Comparison of ENCODE assay signal across 30 mouse cellular contexts in the genomic region with DNA sequence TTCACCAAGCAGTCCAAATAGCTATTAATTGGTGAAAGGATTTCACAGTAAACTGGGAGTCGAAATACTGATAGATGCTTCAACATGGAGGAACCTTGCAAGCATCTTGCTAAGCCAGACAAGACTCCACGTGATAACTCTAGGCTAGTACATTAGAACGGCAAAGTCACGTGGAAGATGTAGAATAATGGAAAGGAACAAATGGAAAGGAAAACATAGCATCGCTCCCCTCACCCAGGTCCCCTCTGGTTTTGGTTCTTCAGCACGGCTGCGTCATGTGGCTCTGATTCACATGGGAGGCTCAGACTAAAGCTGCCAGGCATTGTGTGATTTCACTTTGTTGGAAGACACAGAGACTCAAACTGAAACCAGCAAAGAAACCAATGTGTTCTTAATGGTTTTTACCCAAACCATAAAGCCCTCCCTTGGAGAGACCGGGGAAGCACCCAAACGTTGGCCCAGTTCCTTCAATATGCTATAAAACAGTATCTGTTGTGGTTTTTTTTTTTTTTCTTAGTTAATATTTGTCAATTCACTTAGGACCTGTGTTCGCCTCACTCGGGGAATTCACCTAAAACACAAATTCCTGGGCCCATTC. TPM values are rescaled to one million over a fixed set of nuclear protein-coding genes. Genes with fewer than 3 reads are reported as not detected.
A peak's percentile ranks its signal among the peaks of the same experiment; 100 is the strongest.
DNase-seq lines count a peak whose midpoint lies in the region; ATAC-seq and TF ChIP-seq lines count a peak whose summit lies in the region.
"Had no signal": no experiment of that assay in that cellular context is flagged by ENCODE, and none has a peak within 500 bp of the region (broad histone marks: within the 10 kb centered on the region; RNA-seq: fewer than 3 reads in every experiment).

No protein-coding gene starts in this region.

- no peak overlapping the region for H3K27ac ChIP-seq in heart, embryonic 12.5 days (ENCODE audit: poor library complexity, severe bottlenecking)
- H3K27ac ChIP-seq in liver, embryonic 12.5 days = no peak overlapping the region
- H3K27ac ChIP-seq in heart, adult 2 months = no peak overlapping the region
- H3K27ac ChIP-seq: embryonic facial prominence, embryonic 13.5 days; forebrain, embryonic 10.5 days; forebrain, embryonic 15.5 days; heart, embryonic 13.5 days; hindbrain, embryonic 10.5 days; hindbrain, embryonic 15.5 days; limb, embryonic 13.5 days; midbrain, embryonic 13.5 days had no signal

- intact Hi-C loops in heart, adult 2 months (cut with DNase I) = no loop called here

- no peak for TF ChIP-seq EP300 in heart, adult 2 months (IDR thresholded peaks at IDR 0.05; ENCODE audit: insufficient read depth, low read depth, low read length)

- no peak overlapping the region for H3K4me3 ChIP-seq in heart, embryonic 12.5 days
- H3K4me3 ChIP-seq in liver, embryonic 12.5 days = no peak overlapping the region
- no peak overlapping the region for H3K4me3 ChIP-seq in heart, adult 2 months
- H3K4me3 ChIP-seq: embryonic facial prominence, embryonic 13.5 days; forebrain, embryonic 10.5 days; forebrain, embryonic 15.5 days; heart, embryonic 13.5 days; hindbrain, embryonic 10.5 days; hindbrain, embryonic 15.5 days; limb, embryonic 13.5 days; megakaryocyte, embryonic 14.5 days; midbrain, embryonic 13.5 days had no signal

- no peaks in the 10 kb centered on the region for H3K9me3 ChIP-seq in heart, embryonic 12.5 days (replicated peaks)
- no peaks in the 10 kb centered on the region for H3K9me3 ChIP-seq in liver, embryonic 12.5 days (replicated peaks)
- H3K9me3 ChIP-seq: embryonic facial prominence, embryonic 13.5 days; forebrain, embryonic 10.5 days; forebrain, embryonic 15.5 days; heart, embryonic 13.5 days; hindbrain, embryonic 10.5 days; hindbrain, embryonic 15.5 days; limb, embryonic 13.5 days; megakaryocyte, embryonic 14.5 days; midbrain, embryonic 13.5 days had no signal

- no peak for ATAC-seq in heart, embryonic 12.5 days (ENCODE audit: insufficient number of reproducible peaks, low FRiP score)
- ATAC-seq in activated CD4-positive, CD25-positive, alpha-beta regulatory T cell, adult 4 months = peak; percentile 92
- no peak for ATAC-seq in liver, embryonic 12.5 days
- ATAC-seq: forebrain, embryonic 15.5 days; intestine, postnatal 0 days; liver, postnatal 0 days; lung, postnatal 0 days; midbrain, embryonic 13.5 days had no signal

- H3K79me2 ChIP-seq in heart, adult 2 months (replicated peaks; ENCODE audit: control insufficient read depth, insufficient read depth, low read length) = no peaks in the 10 kb centered on the region

- TF ChIP-seq POLR2A in heart, adult 2 months (IDR thresholded peaks at IDR 0.05; ENCODE audit: insufficient read depth, low read depth, low read length) = no peak

- TF ChIP-seq CTCF in heart, adult 2 months (IDR thresholded peaks at IDR 0.05) = no peak

- DNase-seq in heart, adult 11 months = peak; percentile 56
- DNase-seq in CD4-positive, CD25-positive, alpha-beta regulatory T cell, adult 2 months (ENCODE audit: low read depth, low spot score) = peak; percentile 68
- DNase-seq in natural killer cell, adult 2 months (ENCODE audit: low spot score in 2 of 2) = peak; percentile 19 to 24
- no peak for DNase-seq in heart, adult 2 months
- no peak for DNase-seq in c-Kit-positive CD71-positive TER-119-positive erythroid progenitor cells, embryonic 14.5 days (ENCODE audit: low spot score)
- DNase-seq: adrenal gland, postnatal 36 days; cerebellum, adult 8-10 months; gastrocnemius, postnatal 25 days; heart, adult 18-20 months; heart, postnatal 14 days; kidney, postnatal 25 days; liver, postnatal 0 days; lung, postnatal 4 days; right cerebral cortex, postnatal 25 days; thymus, postnatal 36 days had no signal

- H3K4me2 ChIP-seq in heart, embryonic 12.5 days = no peak overlapping the region
- H3K4me2 ChIP-seq in liver, embryonic 12.5 days = no peak overlapping the region
- H3K4me2 ChIP-seq: embryonic facial prominence, embryonic 13.5 days; forebrain, embryonic 15.5 days; heart, embryonic 13.5 days; hindbrain, embryonic 15.5 days; limb, embryonic 13.5 days; liver, embryonic 11.5 days; midbrain, embryonic 13.5 days had no signal

- H3K36me3 ChIP-seq in heart, embryonic 12.5 days = no peaks in the 10 kb centered on the region
- H3K36me3 ChIP-seq in liver, embryonic 12.5 days = no peaks in the 10 kb centered on the region
- no peaks in the 10 kb centered on the region for H3K36me3 ChIP-seq in heart, adult 2 months (ENCODE audit: control insufficient read depth, insufficient read depth, low read length)
- H3K36me3 ChIP-seq: embryonic facial prominence, embryonic 13.5 days; forebrain, embryonic 10.5 days; forebrain, embryonic 15.5 days; heart, embryonic 13.5 days; hindbrain, embryonic 10.5 days; hindbrain, embryonic 15.5 days; limb, embryonic 13.5 days; midbrain, embryonic 13.5 days had no signal

- H3K9ac ChIP-seq in heart, embryonic 12.5 days = no peak overlapping the region
- H3K9ac ChIP-seq in liver, embryonic 12.5 days = no peak overlapping the region
- no peak overlapping the region for H3K9ac ChIP-seq in heart, adult 2 months (ENCODE audit: low read depth, low read length)
- H3K9ac ChIP-seq: embryonic facial prominence, embryonic 13.5 days; forebrain, embryonic 15.5 days; heart, embryonic 13.5 days; hindbrain, embryonic 15.5 days; limb, embryonic 13.5 days; liver, postnatal 0 days; midbrain, embryonic 13.5 days had no signal

- no peaks in the 10 kb centered on the region for H3K4me1 ChIP-seq in heart, embryonic 12.5 days (replicated peaks)
- peaks cover 7% of the 10 kb centered on the region for H3K4me1 ChIP-seq in liver, embryonic 12.5 days
- H3K4me1 ChIP-seq in heart, adult 2 months (ENCODE audit: control insufficient read depth, insufficient read depth, low read length) = no peaks in the 10 kb centered on the region
- H3K4me1 ChIP-seq: embryonic facial prominence, embryonic 13.5 days; forebrain, embryonic 10.5 days; forebrain, embryonic 15.5 days; heart, embryonic 13.5 days; hindbrain, embryonic 10.5 days; hindbrain, embryonic 15.5 days; limb, embryonic 13.5 days; midbrain, embryonic 13.5 days had no signal

- H3K27me3 ChIP-seq in heart, embryonic 12.5 days (replicated peaks) = no peaks in the 10 kb centered on the region
- H3K27me3 ChIP-seq in liver, embryonic 12.5 days (replicated peaks) = no peaks in the 10 kb centered on the region; the same call in 1 of the 2 replicates
- no peaks in the 10 kb centered on the region for H3K27me3 ChIP-seq in heart, adult 2 months (ENCODE audit: control insufficient read depth, insufficient read depth, low read length)
- H3K27me3 ChIP-seq: embryonic facial prominence, embryonic 13.5 days; forebrain, embryonic 15.5 days; heart, embryonic 13.5 days; hindbrain, embryonic 15.5 days; limb, embryonic 13.5 days; megakaryocyte, embryonic 14.5 days; midbrain, embryonic 13.5 days had no signal

- 87% methylated on average over 11 of the region's 11 CpGs for WGBS in heart, embryonic 12.5 days
- WGBS in liver, embryonic 12.5 days (ENCODE audit: insufficient replicate concordance) = 82% methylated on average over 11 of the region's 11 CpGs
- 89% methylated on average over 11 of the region's 11 CpGs for WGBS in heart, adult 2 months

RNA-seq across cellular contexts. Expression of a gene that starts 14.6 kb away (rescaled TPM):
- 15.0 and 17.1 TPM in 2 replicates for polyA plus RNA-seq in heart, embryonic 12.5 days (2016; fragmentation: Nextera tagmentation; extraction: Ambion mirVana)
- polyA plus RNA-seq in activated CD4-positive, CD25-positive, alpha-beta regulatory T cell, adult 4 months (2017; shearing (Covaris generic)) = 1 to 10 TPM; 3.0 to 4.9 TPM
- 8.8 and 10.2 TPM in 2 replicates for polyA plus RNA-seq in liver, embryonic 12.5 days (2016; fragmentation: Nextera tagmentation; extraction: Ambion mirVana)
- total RNA-seq in heart, adult 2 months (2021) = 10 to 100 TPM; 34.3 to 57.5 TPM
- polyA plus RNA-seq in heart, adult 2 months (2012; rRNA removed) = 12.8 and 16.4 TPM in 2 replicates

Comparison
In these comparisons a context has a peak if more than half of its experiments do, and no peak if none do; other contexts are left out.
1. DNase-seq: peak in heart, adult 11 months (single experiment), CD4-positive, CD25-positive, alpha-beta regulatory T cell, adult 2 months (single experiment) and natural killer cell, adult 2 months (2 of 2); none in heart, adult 2 months (0 of 2) and c-Kit-positive CD71-positive TER-119-positive erythroid progenitor cells, embryonic 14.5 days (single experiment).